Mouse (Mus musculus) midbrain, postnatal 0 days (tissue): ENCODE data around the gene H1f0. TPM values are rescaled to one million over a fixed set of nuclear protein-coding genes. Genes with fewer than 3 reads are reported as not detected.

Experiments
- ATAC-seq: fragments of 200-750 bp; cut with Nextera tagmentation; 2 replicates; pipeline ENCODE4 v1.8.0; 2017; ENCODE audit warnings: moderate number of reproducible peaks, mild to moderate bottlenecking, moderate TSS enrichment, moderate library complexity; ENCODE audit not compliant: low FRiP score
- DNase-seq: peaks from one replicate; pipeline ENCODE4 v3.0.0-alpha.2; 2015; ENCODE audit warnings: low spot score
- H3K27ac ChIP-seq: fragments of 300-500 bp; sonication (generic); 2 replicates; pipeline ENCODE4 v1.5.1; 2014; ENCODE audit warnings: low read depth, mild to moderate bottlenecking, low read length, mixed read lengths
- H3K27me3 ChIP-seq: fragments of 300-500 bp; sonication (generic); 2 replicates; pipeline ENCODE4 v1.6.1; 2014; ENCODE audit warnings: low read length, control low read depth, mixed read lengths; ENCODE audit not compliant: insufficient read depth
- H3K36me3 ChIP-seq: fragments of 300-500 bp; sonication (generic); 2 replicates; pipeline ENCODE4 v1.6.1; 2014; ENCODE audit warnings: low read length, control low read depth, mixed read lengths; ENCODE audit not compliant: insufficient read depth
- H3K4me1 ChIP-seq: fragments of 300-500 bp; sonication (generic); 2 replicates; pipeline ENCODE4 v1.6.1; 2014; ENCODE audit warnings: mild to moderate bottlenecking, control low read depth, antibody characterized with exemption, low read length, mixed read lengths; ENCODE audit not compliant: insufficient read depth
- H3K4me2 ChIP-seq: fragments of 300-500 bp; sonication (generic); 2 replicates; pipeline ENCODE4 v1.6.1; 2014; ENCODE audit warnings: low read depth, mild to moderate bottlenecking, low read length, mixed read lengths; ENCODE audit not compliant: poor library complexity, severe bottlenecking
- H3K4me3 ChIP-seq: fragments of 300-500 bp; sonication (generic); 2 replicates; pipeline ENCODE4 v1.5.1; 2014; ENCODE audit warnings: low read depth, mild to moderate bottlenecking, low read length, moderate library complexity
- H3K9ac ChIP-seq: fragments of 300-500 bp; sonication (generic); replicated peaks from 2 replicates; pipeline ENCODE4 v1.6.1; 2014; ENCODE audit warnings: mild to moderate bottlenecking, low read length, moderate library complexity, mixed read lengths; ENCODE audit not compliant: poor library complexity, severe bottlenecking
- H3K9me3 ChIP-seq: fragments of 300-500 bp; sonication (generic); 2 replicates; pipeline ENCODE4 v1.6.1; 2016; ENCODE audit warnings: low read length, control low read depth
- CTCF ChIP-seq: IDR thresholded peaks from 2 replicates; pipeline ENCODE4 v1.5.1; 2016; ENCODE audit warnings: antibody characterized with exemption, mild to moderate bottlenecking
- WGBS: fragments of 180-500 bp; shearing (Covaris S2); extraction: QIAGEN DNeasy Blood & Tissue Kit; methylation state at CpG from one replicate; pipeline ENCODE4 v1.1.7; 2014; 5-methylcytosine and 5-hydroxymethylcytosine counted together
- polyA plus RNA-seq: library from polyadenylated mRNA; unstranded; fragments of >200 nt; fragmentation: Nextera tagmentation; extraction: Ambion mirVana; gene quantifications from 2 replicates; pipeline ENCODE4 v1.2.1, GENCODE M21; 2015
- total RNA-seq: library from RNA; depleted of rRNA; stranded (reverse); fragments of >200 nt; gene quantifications from 2 replicates; pipeline ENCODE4 v1.2.3, GENCODE M21; 2014; rRNA removed

Gene H1f0
- total RNA-seq: 132 and 136 TPM in 2 replicates
- polyA plus RNA-seq: 135 and 144 TPM in 2 replicates

GRCm38 (mm10) chr15:79028237-79028738 lies at the start of gene H1f0:
TSS of gene H1f0 (plus strand) at chr15:79028450.
- H3K4me2 ChIP-seq: peak within 1 kb of the TSS; percentile 97
- H3K36me3 ChIP-seq: no peaks in the 10 kb centered on the region
- H3K27me3 ChIP-seq: no peaks in the 10 kb centered on the region
- no peak for TF ChIP-seq CTCF
- DNase-seq: peak; percentile 92
- H3K9me3 ChIP-seq: no peaks in the 10 kb centered on the region
- H3K4me1 ChIP-seq: peaks cover 10% of the 10 kb centered on the region
- H3K9ac ChIP-seq: peak within 1 kb of the TSS; percentile 95
- under 1% methylated on average over 54 of the region's 58 CpGs for WGBS
- ATAC-seq: peak; percentile 86
- peak within 1 kb of the TSS; percentile 88 for H3K27ac ChIP-seq
- H3K4me3 ChIP-seq: peak within 1 kb of the TSS; percentile 74

DNA sequence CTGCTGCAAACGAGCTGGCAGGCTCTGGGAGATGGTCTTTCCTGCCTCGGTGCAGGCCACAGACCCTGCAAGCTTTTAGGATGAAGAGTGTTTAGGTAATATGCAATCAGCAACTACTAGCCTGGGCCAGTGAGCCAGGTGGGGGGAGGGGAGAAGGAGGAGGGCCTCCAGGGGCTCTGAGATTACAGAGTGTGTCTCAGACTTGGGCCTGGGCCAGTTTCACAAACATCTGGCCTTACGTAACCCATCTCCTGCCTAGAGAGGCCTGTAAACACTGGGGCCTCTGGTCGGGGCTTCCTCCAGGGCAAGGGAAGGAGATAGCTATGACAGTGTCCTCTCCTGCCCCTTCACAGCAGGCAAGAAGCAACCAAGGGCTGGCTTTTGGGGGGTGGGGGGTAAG lies 49.4 kb upstream of the H1f0 start:
- H3K4me1 ChIP-seq: peaks cover 5% of the 10 kb centered on the region; the same call in 1 of the 2 replicates
- H3K36me3 ChIP-seq: peaks cover 4% of the 10 kb centered on the region
- no peak overlapping the region for H3K27ac ChIP-seq
- 34% methylated on average over 4 of the region's 4 CpGs for WGBS
- no peak for DNase-seq
- no peak for ATAC-seq
- H3K4me3 ChIP-seq: no peak overlapping the region
- H3K9me3 ChIP-seq: no peaks in the 10 kb centered on the region
- H3K27me3 ChIP-seq: no peaks in the 10 kb centered on the region
- H3K4me2 ChIP-seq: no peak overlapping the region
- no peak for TF ChIP-seq CTCF
- no peak overlapping the region for H3K9ac ChIP-seq

- Histone ChIP-seq H3K4me1 (peaks cover 5% of the 10 kb centered on the region; the same call in 1 of the 2 replicates), H3K36me3 (no peaks in the 10 kb centered on the region; the same call in 1 of the 2 replicates), H3K4me2 (no peak overlapping the region), H3K27ac (no peak overlapping the region), H3K9ac (no peak overlapping the region), H3K9me3 (no peaks in the 10 kb centered on the region), H3K4me3 (no peak overlapping the region), H3K27me3 (no peaks in the 10 kb centered on the region)
- ATAC-seq (no peak), DNase-seq (no peak)
- WGBS: 87% methylated on average over 4 of the region's 4 CpGs
- TF ChIP-seq CTCF: no peak
Observed at GRCm38 (mm10) chr15:78980084-78980483, 48.2 kb upstream of the H1f0 start.

- H3K36me3 ChIP-seq: peaks cover 5% of the 10 kb centered on the region; the same call in 1 of the 2 replicates
- H3K27ac ChIP-seq: 0 out of 2 replicates have a peak overlapping the region, but pooled peaks have one; percentile 43
- peak overlapping the region; percentile 42 for H3K4me3 ChIP-seq
- H3K9ac ChIP-seq: peak overlapping the region; percentile 46; the same call in 1 of the 2 replicates
- H3K4me2 ChIP-seq: peak overlapping the region; percentile 62
- TF ChIP-seq CTCF: no peak
- H3K4me1 ChIP-seq: peaks cover 5% of the 10 kb centered on the region; the same call in 1 of the 2 replicates
- WGBS: under 1% methylated on average over 63 of the region's 67 CpGs
- ATAC-seq (peak; percentile 75), DNase-seq (peak; percentile 87)
- no peaks in the 10 kb centered on the region for H3K9me3 ChIP-seq
- H3K27me3 ChIP-seq: no peaks in the 10 kb centered on the region
Observed at GRCm38 (mm10) chr15:78982658-78983435, 45.4 kb upstream of the H1f0 start.

DNA sequence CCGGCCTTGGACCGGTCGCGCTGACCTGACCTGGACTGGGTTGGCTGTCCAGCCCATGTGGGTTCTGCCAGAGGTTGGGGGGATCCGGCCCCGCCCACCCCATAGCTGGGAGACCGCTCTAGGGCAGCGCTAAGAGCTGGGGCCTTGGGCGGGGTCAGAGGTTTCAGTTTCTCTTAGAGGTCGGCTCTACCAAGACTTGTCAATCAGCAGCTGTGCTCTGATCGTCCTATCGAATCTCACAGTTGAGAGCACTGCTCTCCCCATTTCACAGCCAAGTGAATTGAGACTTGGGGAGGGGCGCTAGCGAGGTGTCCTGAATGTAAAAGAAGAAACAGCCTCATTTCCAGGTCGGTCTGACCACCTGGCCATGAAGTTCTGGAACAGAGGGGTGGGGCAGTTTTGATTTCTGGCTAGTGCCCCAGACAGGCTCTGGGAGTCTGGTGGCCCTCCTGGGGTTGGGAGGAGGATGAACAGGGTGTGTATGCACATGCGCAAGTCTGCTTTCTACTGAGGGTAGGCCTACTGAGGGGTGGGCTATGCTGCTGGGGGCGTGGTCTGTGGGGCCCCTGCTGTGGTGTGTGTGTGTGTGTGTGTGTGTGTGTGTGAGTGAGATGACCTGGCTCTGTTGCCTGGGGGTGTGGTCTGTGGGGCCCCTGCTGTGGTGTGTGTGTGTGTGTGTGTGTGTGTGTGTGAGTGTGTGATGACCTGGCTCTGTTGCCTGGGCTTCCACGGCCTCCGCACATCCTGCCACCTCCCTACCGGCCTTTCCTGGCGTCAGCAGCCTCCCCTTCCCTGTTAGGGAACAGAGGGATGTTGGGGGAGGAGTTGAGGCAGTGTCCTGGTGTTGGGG lies 44.6 kb upstream of the H1f0 start:
- no peak for DNase-seq
- Histone ChIP-seq H3K4me2 (peak overlapping the region; percentile 62), H3K27ac (0 out of 2 replicates have a peak overlapping the region, but pooled peaks have one; percentile 43), H3K36me3 (peaks cover 7% of the 10 kb centered on the region; the same call in 1 of the 2 replicates), H3K9ac (peak overlapping the region; percentile 46; the same call in 1 of the 2 replicates), H3K9me3 (no peaks in the 10 kb centered on the region), H3K4me1 (peaks cover 5% of the 10 kb centered on the region; the same call in 1 of the 2 replicates), H3K4me3 (peak overlapping the region; percentile 42), H3K27me3 (no peaks in the 10 kb centered on the region)
- no peak for TF ChIP-seq CTCF
- 7% methylated on average over 21 of the region's 21 CpGs for WGBS
- ATAC-seq: peak; percentile 39
